Mouse (Mus musculus) forebrain, embryonic 16.5 days (tissue): ENCODE measurements around the gene Mphosph9. TPM values are rescaled to one million over a fixed set of nuclear protein-coding genes. Genes with fewer than 3 reads are reported as not detected.

Source experiments
- ATAC-seq: fragments of 200-750 bp; cut with Nextera tagmentation; 2 replicates; pipeline ENCODE4 v1.8.0; 2017; ENCODE audit warnings: mild to moderate bottlenecking, moderate library complexity
- H3K27ac ChIP-seq: fragments of 300-500 bp; sonication (generic); 2 replicates; pipeline ENCODE4 v1.5.1; 2014; ENCODE audit warnings: low read length, control low read depth
- H3K27me3 ChIP-seq: fragments of 300-500 bp; sonication (generic); replicated peaks from 2 replicates; pipeline ENCODE4 v1.6.1; 2014; ENCODE audit warnings: low read length; ENCODE audit not compliant: control insufficient read depth, insufficient read depth
- H3K36me3 ChIP-seq: fragments of 300-500 bp; sonication (generic); 2 replicates; pipeline ENCODE4 v1.6.1; 2014; ENCODE audit not compliant: control insufficient read depth, insufficient read depth
- H3K4me1 ChIP-seq: fragments of 300-500 bp; sonication (generic); replicated peaks from 2 replicates; pipeline ENCODE4 v1.6.1; 2014; ENCODE audit warnings: low read length; ENCODE audit not compliant: control insufficient read depth, insufficient read depth
- H3K4me2 ChIP-seq: fragments of 300-500 bp; sonication (generic); 2 replicates; pipeline ENCODE4 v1.6.1; 2014; ENCODE audit warnings: mild to moderate bottlenecking, low read length, control low read depth
- H3K4me3 ChIP-seq: fragments of 300-500 bp; sonication (generic); replicated peaks from 2 replicates; pipeline ENCODE4 v1.5.1; 2014; ENCODE audit warnings: mild to moderate bottlenecking, low read length, control low read depth
- H3K9ac ChIP-seq: fragments of 300-500 bp; sonication (generic); replicated peaks from 2 replicates; pipeline ENCODE4 v1.6.1; 2014; ENCODE audit warnings: low read depth, low read length, control low read depth
- H3K9me3 ChIP-seq: fragments of 300-500 bp; sonication (generic); 2 replicates; pipeline ENCODE4 v1.6.1; 2016; ENCODE audit warnings: low read length; ENCODE audit not compliant: control insufficient read depth
- WGBS: fragments of 180-500 bp; shearing (Covaris S2); extraction: QIAGEN DNeasy Blood & Tissue Kit; methylation state at CpG from one replicate; pipeline ENCODE4 v1.1.7; 2014; 5-methylcytosine and 5-hydroxymethylcytosine counted together
- polyA plus RNA-seq: library from polyadenylated mRNA; unstranded; fragments of >200 nt; fragmentation: Nextera tagmentation; extraction: Ambion mirVana; gene quantifications from 2 replicates; pipeline ENCODE4 v1.2.1, GENCODE M21; 2015

Gene Mphosph9
- polyA plus RNA-seq, 1 experiment from 2014 or later: 17.0 TPM

DNA sequence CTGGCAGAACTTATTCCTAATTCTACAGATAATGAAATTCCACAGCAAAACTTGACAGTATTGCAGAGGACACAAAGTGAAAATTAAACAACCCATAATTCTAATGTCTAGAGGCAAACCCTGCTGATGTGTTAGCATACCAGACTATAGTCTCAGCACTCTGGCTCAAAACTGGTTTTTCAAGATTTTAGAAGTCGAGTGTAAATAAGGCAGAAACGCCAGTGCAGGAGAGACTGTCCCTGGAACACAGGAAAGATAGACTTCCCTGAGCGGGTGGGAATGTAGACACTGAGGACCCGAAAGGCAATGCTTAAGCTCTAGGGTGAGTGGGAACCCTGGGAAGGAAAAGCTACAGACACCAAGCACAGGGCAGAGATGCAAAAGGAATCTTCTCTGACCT lies 65.7 kb downstream of the Mphosph9 start:
- H3K4me2 ChIP-seq: no peak overlapping the region
- WGBS: 93% methylated on average over 4 of the region's 4 CpGs
- no peak overlapping the region for H3K4me3 ChIP-seq
- H3K27ac ChIP-seq: no peak overlapping the region
- H3K9me3 ChIP-seq: no peaks in the 10 kb centered on the region
- H3K4me1 ChIP-seq: no peaks in the 10 kb centered on the region
- H3K9ac ChIP-seq: no peak overlapping the region
- no peak for ATAC-seq
- peaks cover 19% of the 10 kb centered on the region for H3K36me3 ChIP-seq
- no peaks in the 10 kb centered on the region for H3K27me3 ChIP-seq

- H3K27me3 ChIP-seq: no peaks in the 10 kb centered on the region
- no peak overlapping the region for H3K27ac ChIP-seq
- WGBS: 67% methylated on average over 2 of the region's 2 CpGs
- no peak overlapping the region for H3K4me2 ChIP-seq
- no peaks in the 10 kb centered on the region for H3K9me3 ChIP-seq
- no peaks in the 10 kb centered on the region for H3K4me1 ChIP-seq
- no peak overlapping the region for H3K4me3 ChIP-seq
- H3K9ac ChIP-seq: no peak overlapping the region
- no peak for ATAC-seq
- H3K36me3 ChIP-seq: peaks cover 26% of the 10 kb centered on the region
These were observed 68.6 kb downstream of the Mphosph9 start for GRCm38 (mm10) chr5:124259133-124259532.

DNA sequence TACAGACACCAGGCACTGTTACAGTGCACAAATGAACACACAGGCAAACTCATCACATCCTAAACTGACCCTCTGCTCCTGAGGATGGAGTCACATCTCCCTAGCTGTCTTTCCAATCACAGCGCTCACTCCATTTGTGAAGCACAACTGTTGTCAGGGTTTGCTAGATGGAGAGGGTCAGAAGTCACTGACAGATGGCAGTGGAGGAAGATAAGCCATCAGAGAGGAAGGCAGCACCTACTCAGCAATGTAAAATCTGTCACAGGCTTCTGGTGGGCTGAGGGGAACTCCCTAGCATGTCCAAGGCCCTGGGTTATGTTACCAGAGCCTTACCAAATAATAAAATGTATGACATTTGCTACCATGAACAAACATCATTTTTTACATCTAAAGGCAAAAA lies 69.7 kb downstream of the Mphosph9 start:
- 100% methylated on average over 1 of the region's 1 CpGs for WGBS

DNA sequence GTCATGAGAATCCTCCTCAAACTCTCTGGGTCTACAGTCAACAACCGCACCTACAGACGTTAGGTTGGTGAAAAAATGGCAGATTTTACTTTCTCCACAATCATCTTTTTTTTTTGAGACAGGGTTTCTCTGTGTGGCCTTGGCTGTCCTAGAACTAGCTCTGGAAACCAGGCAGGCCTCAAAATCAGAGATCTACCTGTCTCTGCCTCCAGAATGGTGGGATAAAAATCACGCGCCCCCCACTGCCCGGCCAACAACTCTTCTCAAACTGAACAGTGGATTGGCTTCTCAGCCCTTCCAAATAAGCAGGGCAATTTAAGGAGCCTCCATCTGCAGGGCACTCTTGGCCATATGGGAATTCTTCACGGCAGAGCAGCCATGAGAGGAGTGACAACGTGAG lies 72.6 kb downstream of the Mphosph9 start:
- no peaks in the 10 kb centered on the region for H3K27me3 ChIP-seq
- ATAC-seq: no peak
- H3K9me3 ChIP-seq: no peaks in the 10 kb centered on the region
- no peak overlapping the region for H3K27ac ChIP-seq
- H3K4me3 ChIP-seq: no peak overlapping the region
- no peak overlapping the region for H3K9ac ChIP-seq
- 90% methylated on average over 7 of the region's 7 CpGs for WGBS
- H3K4me2 ChIP-seq: no peak overlapping the region
- H3K4me1 ChIP-seq: peaks cover 5% of the 10 kb centered on the region
- H3K36me3 ChIP-seq: peaks cover 26% of the 10 kb centered on the region

More for the DNA sequence above, 69.7 kb downstream of the Mphosph9 start:
- Histone ChIP-seq H3K4me3 (no peak overlapping the region), H3K4me2 (no peak overlapping the region), H3K27ac (no peak overlapping the region), H3K9me3 (no peaks in the 10 kb centered on the region), H3K27me3 (no peaks in the 10 kb centered on the region), H3K9ac (no peak overlapping the region), H3K36me3 (peaks cover 26% of the 10 kb centered on the region), H3K4me1 (no peaks in the 10 kb centered on the region)
- no peak for ATAC-seq

DNA sequence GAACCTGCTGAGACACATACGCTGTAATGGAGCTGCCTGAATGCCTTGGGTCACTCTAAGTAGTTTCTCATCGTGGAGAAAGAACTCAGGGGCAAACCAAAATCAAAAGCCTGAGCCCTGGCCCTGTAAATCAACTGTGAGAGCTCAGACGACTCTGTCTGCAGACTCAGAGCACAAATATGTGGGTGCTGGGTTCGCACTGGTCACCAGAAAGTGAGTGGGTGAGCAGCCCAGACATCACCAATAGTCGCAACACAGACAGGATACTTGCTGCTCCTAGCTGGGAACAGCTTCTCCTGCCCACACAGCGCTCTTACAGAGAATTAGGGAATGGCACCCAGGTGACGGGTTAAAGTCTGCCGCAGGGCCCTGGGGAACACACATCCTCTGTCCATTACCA lies 74.2 kb downstream of the Mphosph9 start:
- Histone ChIP-seq H3K27me3 (no peaks in the 10 kb centered on the region), H3K9me3 (no peaks in the 10 kb centered on the region), H3K4me2 (no peak overlapping the region), H3K36me3 (peaks cover 16% of the 10 kb centered on the region), H3K4me1 (peaks cover 12% of the 10 kb centered on the region), H3K4me3 (no peak overlapping the region), H3K9ac (no peak overlapping the region), H3K27ac (no peak overlapping the region)
- ATAC-seq: no peak
- WGBS: 85% methylated on average over 8 of the region's 8 CpGs

DNA sequence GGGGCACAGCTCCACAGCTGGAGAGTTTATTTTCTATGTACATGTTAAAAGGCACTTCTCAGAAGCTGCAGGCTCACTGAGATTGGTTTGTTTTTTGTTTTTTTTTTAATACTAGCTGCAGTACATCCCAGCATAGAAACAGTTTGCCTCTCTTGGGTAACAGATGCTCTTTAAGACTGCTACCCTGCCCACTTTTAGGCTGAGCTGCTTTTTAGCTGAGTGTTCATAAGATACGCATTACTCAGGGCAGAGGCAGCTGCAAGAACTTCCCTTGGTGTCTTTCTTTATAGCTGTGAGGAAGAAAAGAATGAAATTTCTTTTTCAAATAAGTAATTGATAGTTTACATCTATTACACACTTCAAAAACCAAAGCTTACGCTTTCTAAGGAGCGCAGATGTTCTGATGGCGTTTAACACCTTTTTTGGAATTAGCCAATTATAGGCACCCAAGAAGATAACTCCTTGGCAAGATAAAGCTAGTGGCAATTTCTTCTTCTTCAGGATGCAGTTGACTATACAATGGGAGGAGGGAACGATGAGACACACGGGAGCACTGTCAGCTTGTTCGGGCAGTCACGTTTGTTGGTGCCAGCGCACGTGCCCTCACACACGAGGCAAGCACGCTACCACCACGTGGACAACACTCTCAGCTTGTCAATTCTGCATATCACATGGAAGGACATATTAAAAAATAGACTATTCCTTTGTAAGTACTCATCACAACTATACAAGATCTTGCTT lies 75.0 kb downstream of the Mphosph9 start:
- no peak overlapping the region for H3K4me3 ChIP-seq
- peaks cover 20% of the 10 kb centered on the region for H3K4me1 ChIP-seq
- H3K9me3 ChIP-seq: no peaks in the 10 kb centered on the region
- peaks cover 9% of the 10 kb centered on the region for H3K36me3 ChIP-seq
- 0 out of 2 replicates have a peak overlapping the region, but pooled peaks have one; percentile 10 for H3K27ac ChIP-seq
- H3K9ac ChIP-seq: no peak overlapping the region
- H3K27me3 ChIP-seq: no peaks in the 10 kb centered on the region
- 83% methylated on average over 13 of the region's 13 CpGs for WGBS
- no peak overlapping the region for H3K4me2 ChIP-seq
- ATAC-seq: no peak

DNA sequence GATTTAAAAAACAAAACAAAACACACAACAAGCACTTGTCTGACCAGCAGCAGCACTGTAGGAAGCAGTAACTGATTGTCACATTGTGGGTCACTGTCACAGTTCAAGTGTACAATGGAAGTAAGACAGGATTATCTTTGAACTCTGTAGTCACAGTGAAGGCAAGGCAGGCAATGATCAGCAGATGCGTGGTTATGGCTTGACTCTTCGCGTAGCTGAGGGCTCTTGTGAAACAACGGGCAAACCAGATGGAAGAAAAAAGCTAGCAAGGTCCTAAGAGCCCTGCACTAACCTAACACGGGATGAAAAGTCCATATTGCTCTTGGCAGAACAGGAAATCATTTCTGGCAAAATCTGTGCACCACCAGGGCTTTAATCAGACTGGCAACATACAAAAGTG lies 76.7 kb downstream of the Mphosph9 start:
- H3K9ac ChIP-seq: no peak overlapping the region
- no peak overlapping the region for H3K4me3 ChIP-seq
- no peak for ATAC-seq
- H3K27ac ChIP-seq: no peak overlapping the region
- no peaks in the 10 kb centered on the region for H3K27me3 ChIP-seq
- no peaks in the 10 kb centered on the region for H3K9me3 ChIP-seq
- peaks cover 20% of the 10 kb centered on the region for H3K4me1 ChIP-seq
- no peak overlapping the region for H3K4me2 ChIP-seq
- WGBS: 84% methylated on average over 5 of the region's 5 CpGs
- H3K36me3 ChIP-seq: 0 out of 2 replicates have a peak, but pooled peaks cover 2% of the 10 kb centered on the region

- peak within 1 kb of the TSS; percentile 57 for H3K27ac ChIP-seq
- H3K9me3 ChIP-seq: no peaks in the 10 kb centered on the region
- H3K4me2 ChIP-seq: peak within 1 kb of the TSS; percentile 93
- peak within 1 kb of the TSS; percentile 68 for H3K4me3 ChIP-seq
- no peaks in the 10 kb centered on the region for H3K27me3 ChIP-seq
- under 1% methylated on average over 65 of the region's 90 CpGs for whole genome bisulfite sequencing
- peak; percentile 86 for ATAC-seq
- 0 out of 2 replicates have a peak, but pooled peaks cover 2% of the 10 kb centered on the region for H3K36me3 ChIP-seq
- peaks cover 20% of the 10 kb centered on the region for H3K4me1 ChIP-seq
- H3K9ac ChIP-seq: peak within 1 kb of the TSS; percentile 82
These were observed 77.9 kb downstream of the Mphosph9 start, which contains the start of gene Pitpnm2 for GRCm38 (mm10) chr5:124249614-124250591. Gene Pitpnm2 (minus strand): TSS chr5:124249760.
